Mouse (Mus musculus) neural tube, embryonic 14.5 days (tissue): ENCODE results near the gene Smox. TPM values are rescaled to one million over a fixed set of nuclear protein-coding genes. Genes with fewer than 3 reads are reported as not detected.

ENCODE experiments used
- ATAC-seq: fragments of 200-750 bp; cut with Nextera tagmentation; 2 replicates; pipeline ENCODE4 v1.8.0; 2017; ENCODE audit warnings: low read depth, mild to moderate bottlenecking, moderate TSS enrichment, moderate library complexity
- H3K27ac ChIP-seq: fragments of 300-500 bp; sonication (generic); 2 replicates; pipeline ENCODE4 v1.5.1; 2014; ENCODE audit warnings: low read depth, mild to moderate bottlenecking, control low read depth, low read length, moderate library complexity, mixed read lengths
- H3K27me3 ChIP-seq: fragments of 300-500 bp; sonication (generic); 2 replicates; pipeline ENCODE4 v1.6.1; 2014; ENCODE audit warnings: low read length; ENCODE audit not compliant: control insufficient read depth, insufficient read depth
- H3K36me3 ChIP-seq: fragments of 300-500 bp; sonication (generic); 2 replicates; pipeline ENCODE4 v1.6.1; 2014; ENCODE audit warnings: low read length, mixed read lengths; ENCODE audit not compliant: control insufficient read depth, insufficient read depth
- H3K4me1 ChIP-seq: fragments of 300-500 bp; sonication (generic); 2 replicates; pipeline ENCODE4 v1.6.1; 2014; ENCODE audit warnings: low read length; ENCODE audit not compliant: control insufficient read depth, insufficient read depth
- H3K4me2 ChIP-seq: fragments of 300-500 bp; sonication (generic); 2 replicates; pipeline ENCODE4 v1.6.1; 2014; ENCODE audit warnings: mild to moderate bottlenecking, low read depth, low read length, control low read depth
- H3K4me3 ChIP-seq: fragments of 300-500 bp; sonication (generic); 2 replicates; pipeline ENCODE4 v1.5.1; 2014; ENCODE audit warnings: low read depth, low read length, control low read depth, mixed read lengths
- H3K9ac ChIP-seq: fragments of 300-500 bp; sonication (generic); replicated peaks from 2 replicates; pipeline ENCODE4 v1.6.1; 2014; ENCODE audit warnings: low read depth, mild to moderate bottlenecking, control low read depth, low read length, mixed read lengths
- H3K9me3 ChIP-seq: fragments of 300-500 bp; sonication (generic); 2 replicates; pipeline ENCODE4 v1.6.1; 2016; ENCODE audit warnings: low read length; ENCODE audit not compliant: control insufficient read depth
- WGBS: fragments of 180-500 bp; shearing (Covaris S2); extraction: QIAGEN DNeasy Blood & Tissue Kit; methylation state at CpG from one replicate; pipeline ENCODE4 v1.1.7; 2014; 5-methylcytosine and 5-hydroxymethylcytosine counted together
- polyA plus RNA-seq: library from polyadenylated mRNA; unstranded; fragments of >200 nt; fragmentation: Nextera tagmentation; extraction: Ambion mirVana; gene quantifications from 2 replicates; pipeline ENCODE4 v1.2.1, GENCODE M21; 2014

Smox gene
- polyA plus RNA-seq, 1 experiment from 2014 or later = 28.9 TPM

GRCm38 (mm10) chr2:131549090-131549489 is 57.8 kb downstream of the Smox start:
- Histone ChIP-seq H3K27me3 (peaks cover 27% of the 10 kb centered on the region), H3K4me2 (no peak overlapping the region), H3K9ac (no peak overlapping the region), H3K4me3 (no peak overlapping the region), H3K36me3 (no peaks in the 10 kb centered on the region), H3K4me1 (peaks cover 9% of the 10 kb centered on the region; the same call in 1 of the 2 replicates), H3K27ac (no peak overlapping the region), H3K9me3 (no peaks in the 10 kb centered on the region)
- WGBS = 88% methylated on average over 5 of the region's 5 CpGs
- no peak for ATAC-seq

- Histone ChIP-seq H3K4me2 (no peak overlapping the region), H3K27me3 (peaks cover 25% of the 10 kb centered on the region), H3K27ac (no peak overlapping the region), H3K9me3 (no peaks in the 10 kb centered on the region), H3K4me3 (no peak overlapping the region), H3K36me3 (no peaks in the 10 kb centered on the region), H3K9ac (no peak overlapping the region), H3K4me1 (peaks cover 9% of the 10 kb centered on the region; the same call in 1 of the 2 replicates)
- 63% methylated on average over 2 of the region's 2 CpGs for WGBS
- no peak for ATAC-seq
Measured at GRCm38 (mm10) chr2:131550474-131550873, 59.2 kb downstream of the Smox start.

GRCm38 (mm10) chr2:131550906-131551305 is 59.6 kb downstream of the Smox start:
- H3K36me3 ChIP-seq = no peaks in the 10 kb centered on the region
- no peak overlapping the region for H3K27ac ChIP-seq
- no peaks in the 10 kb centered on the region for H3K9me3 ChIP-seq
- ATAC-seq = no peak
- 71% methylated on average over 2 of the region's 2 CpGs for WGBS
- no peak overlapping the region for H3K9ac ChIP-seq
- H3K4me3 ChIP-seq = no peak overlapping the region
- H3K4me2 ChIP-seq = no peak overlapping the region
- peaks cover 22% of the 10 kb centered on the region for H3K27me3 ChIP-seq
- peaks cover 7% of the 10 kb centered on the region; the same call in 1 of the 2 replicates for H3K4me1 ChIP-seq

GRCm38 (mm10) chr2:131551701-131552620 is 60.7 kb downstream of the Smox start:
- no peak overlapping the region for H3K9ac ChIP-seq
- ATAC-seq = no peak
- H3K27me3 ChIP-seq = peaks cover 14% of the 10 kb centered on the region
- H3K4me2 ChIP-seq = no peak overlapping the region
- 72% methylated on average over 7 of the region's 7 CpGs for WGBS
- H3K4me1 ChIP-seq = no peaks in the 10 kb centered on the region
- H3K27ac ChIP-seq = no peak overlapping the region
- H3K9me3 ChIP-seq = no peaks in the 10 kb centered on the region
- H3K4me3 ChIP-seq = no peak overlapping the region
- no peaks in the 10 kb centered on the region for H3K36me3 ChIP-seq

- WGBS = 30% methylated on average over 9 of the region's 9 CpGs
- no peak overlapping the region for H3K9ac ChIP-seq
- no peak overlapping the region for H3K4me2 ChIP-seq
- H3K4me3 ChIP-seq = no peak overlapping the region
- H3K36me3 ChIP-seq = no peaks in the 10 kb centered on the region
- peaks cover 6% of the 10 kb centered on the region for H3K27me3 ChIP-seq
- H3K4me1 ChIP-seq = no peaks in the 10 kb centered on the region
- no peak overlapping the region for H3K27ac ChIP-seq
- ATAC-seq = no peak
- H3K9me3 ChIP-seq = no peaks in the 10 kb centered on the region
Measured at GRCm38 (mm10) chr2:131552736-131553400, 61.6 kb downstream of the Smox start.

- no peaks in the 10 kb centered on the region for H3K9me3 ChIP-seq
- H3K4me1 ChIP-seq = peaks cover 9% of the 10 kb centered on the region; the same call in 1 of the 2 replicates
- peaks cover 38% of the 10 kb centered on the region for H3K27me3 ChIP-seq
- ATAC-seq = no peak
- H3K4me2 ChIP-seq = no peak overlapping the region
- no peaks in the 10 kb centered on the region for H3K36me3 ChIP-seq
- no peak overlapping the region for H3K4me3 ChIP-seq
- WGBS = 80% methylated on average over 2 of the region's 2 CpGs
- no peak overlapping the region for H3K9ac ChIP-seq
- H3K27ac ChIP-seq = no peak overlapping the region
Measured at GRCm38 (mm10) chr2:131557896-131558295, 66.6 kb downstream of the Smox start.

GRCm38 (mm10) chr2:131560205-131560919 is 69.1 kb downstream of the Smox start:
- no peak overlapping the region for H3K4me2 ChIP-seq

GRCm38 (mm10) chr2:131561344-131561870 is 70.1 kb downstream of the Smox start:
- H3K4me3 ChIP-seq = peak overlapping the region; percentile 37
- H3K27ac ChIP-seq = no peak overlapping the region
- peak; percentile 32; the same call in 1 of the 2 replicates for ATAC-seq
- no peaks in the 10 kb centered on the region for H3K9me3 ChIP-seq
- WGBS = 3% methylated on average over 33 of the region's 33 CpGs
- peaks cover 9% of the 10 kb centered on the region; the same call in 1 of the 2 replicates for H3K4me1 ChIP-seq
- H3K9ac ChIP-seq = no peak overlapping the region
- peaks cover 51% of the 10 kb centered on the region for H3K27me3 ChIP-seq
- H3K36me3 ChIP-seq = no peaks in the 10 kb centered on the region
- H3K4me2 ChIP-seq = peak overlapping the region; percentile 70; the same call in 1 of the 2 replicates

More at GRCm38 (mm10) chr2:131560205-131560919, 69.1 kb downstream of the Smox start:
- Histone ChIP-seq H3K36me3 (no peaks in the 10 kb centered on the region), H3K27ac (no peak overlapping the region), H3K27me3 (peaks cover 51% of the 10 kb centered on the region), H3K4me1 (peaks cover 9% of the 10 kb centered on the region; the same call in 1 of the 2 replicates), H3K4me3 (no peak overlapping the region), H3K9me3 (no peaks in the 10 kb centered on the region), H3K9ac (no peak overlapping the region)
- WGBS = 51% methylated on average over 2 of the region's 2 CpGs
- ATAC-seq = no peak
